Mouse (Mus musculus): ENCODE data around the gene Scamp4. TPM values are rescaled to one million over a fixed set of nuclear protein-coding genes. Genes with fewer than 3 reads are reported as not detected.

Gene Scamp4
- polyA plus RNA-seq (2014; fragmentation: Illumina TruSeq; extraction: RNeasy Lipid Tissue Mini Kit (QIAGEN cat#74804); ENCODE audit: low read depth, low replicate concordance) = 0.44 TPM

DNA sequence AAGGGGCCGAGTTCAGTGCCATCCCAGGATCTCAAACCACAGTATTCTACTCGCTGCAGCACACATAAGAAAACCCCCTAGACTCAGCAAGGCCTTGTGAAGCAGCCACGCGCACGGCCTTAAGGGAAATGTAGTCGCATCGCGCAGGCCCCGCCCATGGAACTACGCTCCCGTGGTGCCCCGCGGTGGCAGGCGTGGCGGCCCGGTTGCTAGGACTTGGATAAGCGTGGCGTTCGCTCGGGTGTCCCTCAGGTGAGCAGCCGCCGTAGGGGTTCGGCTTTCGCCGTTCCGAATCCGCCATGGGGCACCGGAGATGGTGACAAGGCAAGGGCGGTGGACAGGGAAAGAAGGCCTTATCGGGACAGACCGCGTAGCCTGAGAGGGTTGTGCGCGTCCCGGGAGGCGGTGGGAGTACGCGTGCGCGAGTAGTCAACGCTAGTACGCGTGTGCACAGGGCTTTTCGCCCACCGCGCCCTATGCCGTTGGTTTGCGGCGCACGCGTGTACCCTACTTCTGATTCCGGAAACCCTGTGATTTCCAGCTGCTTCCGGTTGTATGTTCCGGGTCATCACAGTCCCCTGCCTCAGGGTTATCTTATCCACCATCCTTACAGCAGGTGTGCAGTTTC is at the start of gene Scamp4, which contains the start of gene Adat3:
Gene Scamp4, plus strand, starts transcription at position 175 of the 628 bp plus-strand sequence.
Gene Adat3, plus strand, starts transcription at position 183 of the 628 bp plus-strand sequence.

DNA sequence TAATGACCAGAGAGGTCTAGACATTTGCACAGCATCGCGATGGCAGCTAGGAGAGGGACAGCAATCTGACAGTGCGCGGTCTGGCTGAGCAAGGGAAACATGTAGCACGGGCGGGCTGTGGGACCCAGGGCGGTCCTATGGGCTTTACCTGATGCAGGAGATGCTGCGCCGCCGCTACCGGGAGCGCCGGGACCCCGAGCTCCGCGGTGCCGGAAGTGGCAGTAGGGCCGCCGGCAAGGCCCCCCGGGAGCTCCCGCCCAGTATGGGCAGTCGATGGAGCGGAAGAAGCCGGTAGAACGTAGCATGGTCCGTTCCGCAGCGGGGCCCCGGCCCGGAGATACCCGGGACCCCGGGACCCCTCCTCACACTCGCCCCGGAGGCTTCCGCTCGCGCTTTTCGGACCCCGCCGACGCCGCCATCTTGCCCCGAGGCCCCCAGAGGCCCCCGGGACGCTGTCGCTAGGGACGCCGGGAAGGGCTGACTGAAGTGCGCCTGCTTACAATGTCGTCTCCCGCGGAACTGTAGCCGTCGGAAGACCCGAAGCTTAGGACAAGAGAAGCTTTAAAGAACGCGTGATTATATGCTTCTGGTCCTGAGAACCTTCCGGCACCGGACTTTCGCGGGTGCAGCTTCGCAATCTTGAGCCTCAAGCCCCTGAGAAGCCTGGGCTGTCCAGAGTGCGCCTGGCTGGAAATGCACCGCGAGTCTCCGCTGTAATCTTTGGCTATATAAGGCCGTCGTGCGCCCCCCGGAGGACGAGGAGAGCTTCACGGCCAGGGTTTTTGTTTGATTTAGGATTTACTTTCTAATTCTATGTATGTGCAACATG is 41.3 kb upstream of the Scamp4 start, which contains the start of gene Rexo1:
Gene Rexo1, minus strand, starts transcription at position 445 of the 829 bp plus-strand sequence.

DNA sequence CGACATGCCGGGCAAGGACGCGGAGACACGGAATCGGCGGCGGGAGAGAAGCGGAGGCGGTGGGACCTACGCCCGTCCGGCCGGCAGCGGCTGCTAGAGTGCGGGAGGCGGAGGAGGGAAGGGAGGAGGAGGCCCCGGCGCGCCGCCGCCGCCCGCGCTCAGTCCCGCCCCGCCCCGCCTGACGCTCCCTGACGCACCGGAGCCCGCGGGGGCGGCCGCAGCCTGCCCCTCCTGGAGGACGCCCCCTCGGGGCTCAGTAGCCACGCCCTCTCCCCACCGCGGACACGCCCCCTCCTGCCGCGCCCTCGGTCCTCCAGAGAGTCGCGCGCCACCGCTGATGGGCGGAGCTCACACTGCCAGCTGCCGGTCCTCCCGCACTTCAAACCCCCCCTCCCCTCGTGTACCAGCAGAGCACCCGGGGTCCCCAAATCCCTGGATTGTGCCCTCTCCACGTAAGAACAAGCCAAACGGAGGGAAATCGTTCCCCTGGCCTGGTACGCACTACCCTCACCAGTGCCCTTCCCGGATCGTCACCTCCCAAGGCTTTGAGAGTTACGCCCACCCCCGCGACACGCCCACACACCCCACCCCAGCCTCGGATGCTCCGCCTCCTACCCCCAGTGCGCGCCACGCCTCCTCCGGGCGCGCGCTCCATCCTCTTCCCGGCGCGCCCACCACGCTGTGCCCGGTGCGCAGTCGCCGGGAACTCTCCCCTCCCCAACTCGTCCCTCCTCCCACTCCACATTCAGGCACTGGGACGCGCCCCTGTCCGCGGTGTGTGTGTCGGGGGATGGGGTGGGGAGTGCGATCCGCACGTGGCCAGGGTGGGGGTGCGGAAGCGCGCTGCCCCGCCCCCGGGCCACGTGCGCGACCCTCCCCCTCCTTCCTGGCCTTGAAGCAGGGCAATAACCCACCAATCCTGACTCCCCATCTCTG is 25.2 kb upstream of the Scamp4 start, which contains the start of gene Klf16:
Gene Klf16, minus strand, starts transcription at position 127 of the 936 bp plus-strand sequence.

GRCm38 (mm10) chr10:80589879-80590854 is 12.5 kb upstream of the Scamp4 start, which contains the start of gene Abhd17a:
Gene Abhd17a, minus strand, starts transcription at chr10:80590341.

GRCm38 (mm10) chr10:80605721-80606120 is 3.0 kb downstream of the Scamp4 start, which contains the start of gene Gm49322:
Gene Gm49322, plus strand, starts transcription at chr10:80606021.

DNA sequence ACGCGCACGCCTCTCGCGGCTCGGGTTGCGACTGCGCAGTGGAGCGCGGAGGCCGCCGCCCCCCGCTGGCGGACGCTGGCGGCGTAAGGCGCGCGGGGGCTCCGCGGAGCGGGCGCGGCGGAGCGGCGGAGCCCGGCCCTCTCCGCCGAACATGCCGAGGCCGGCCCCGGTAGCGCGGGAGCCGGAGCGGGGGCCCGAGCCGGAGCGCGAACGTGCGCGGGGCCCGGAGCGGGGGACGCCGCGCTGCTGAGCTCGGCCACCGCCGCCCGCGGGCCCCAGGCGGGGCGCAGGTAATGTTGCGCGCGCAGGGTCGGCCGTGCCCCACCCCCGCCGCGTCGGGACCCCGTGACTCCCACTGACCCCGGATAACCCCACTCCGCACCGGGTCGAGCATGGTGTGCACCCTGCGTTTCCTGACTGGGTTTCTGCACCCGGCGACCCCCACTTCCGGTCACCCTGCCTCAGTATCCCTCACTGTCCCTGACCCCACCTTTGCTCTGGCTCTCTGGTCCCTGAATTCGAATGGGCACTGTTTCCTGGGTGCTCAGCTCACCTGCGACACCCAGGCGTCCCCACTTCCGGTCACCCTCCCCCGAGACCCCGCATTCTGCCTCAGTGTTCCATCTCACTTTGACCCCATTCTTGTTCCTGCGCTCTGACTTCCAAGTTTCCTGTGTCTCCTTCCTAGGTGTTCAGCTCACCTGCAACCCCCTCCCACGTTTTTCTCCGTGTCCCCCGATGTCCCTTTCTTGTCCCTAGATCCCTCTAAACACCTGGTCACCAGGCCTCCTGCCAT is 20.2 kb downstream of the Scamp4 start, which contains the start of gene Csnk1g2:
Gene Csnk1g2, plus strand, starts transcription at position 178 of the 796 bp plus-strand sequence.

DNA sequence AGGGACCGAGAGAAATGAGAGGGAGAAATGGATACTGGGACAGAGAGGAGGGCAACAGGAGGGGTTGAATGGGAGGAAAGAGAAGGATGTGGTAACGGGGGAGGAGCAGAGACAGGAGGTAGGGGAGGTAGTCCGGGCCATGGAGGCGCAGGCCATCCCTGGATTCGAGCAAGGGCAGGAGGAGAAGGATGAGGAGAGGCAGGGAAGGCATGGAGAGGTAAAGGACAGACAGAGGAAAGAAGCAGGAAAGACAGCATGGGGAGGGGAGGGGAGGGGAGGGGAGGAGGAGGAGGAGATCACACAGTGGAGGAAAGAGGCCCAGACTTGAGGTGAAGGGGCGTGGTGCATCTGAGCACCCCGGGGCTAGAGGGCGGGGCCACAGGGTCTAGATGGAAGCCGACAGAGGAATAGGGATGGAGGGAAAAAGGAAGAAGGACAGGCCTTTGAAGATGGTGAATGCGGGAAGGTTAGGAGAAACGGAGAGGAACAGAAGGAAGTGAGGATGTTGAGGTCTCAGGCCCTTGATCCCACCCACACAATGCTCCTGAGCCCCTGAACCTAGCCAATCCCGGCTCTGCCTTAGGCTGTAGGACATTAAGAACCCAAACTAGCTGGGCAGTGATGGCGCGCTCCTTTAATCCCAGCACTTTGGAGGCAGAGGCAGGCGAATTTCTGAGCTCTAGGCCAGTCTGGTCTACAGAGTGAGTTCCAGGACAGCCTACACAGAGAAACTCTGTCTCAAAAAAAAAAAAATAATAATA is 54.4 kb downstream of the Scamp4 start, which contains the start of gene Btbd2:
Gene Btbd2, minus strand, starts transcription at position 209 of the 761 bp plus-strand sequence.

Other genes with a start within 250 kb of the Scamp4 start
- not detected for gene Plk5, start 246.4 kb upstream of the Scamp4 start, polyA plus RNA-seq (2014; fragmentation: Illumina TruSeq; extraction: RNeasy Lipid Tissue Mini Kit (QIAGEN cat#74804); ENCODE audit: low read depth, low replicate concordance)
- 2.8 TPM for gene Mex3d, start 215.2 kb upstream of the Scamp4 start, polyA plus RNA-seq (2014; fragmentation: Illumina TruSeq; extraction: RNeasy Lipid Tissue Mini Kit (QIAGEN cat#74804); ENCODE audit: low read depth, low replicate concordance)
- gene Mbd3, start 203.3 kb upstream of the Scamp4 start, polyA plus RNA-seq (2014; fragmentation: Illumina TruSeq; extraction: RNeasy Lipid Tissue Mini Kit (QIAGEN cat#74804); ENCODE audit: low read depth, low replicate concordance) = not detected
- gene Uqcr11, start 196.0 kb upstream of the Scamp4 start, polyA plus RNA-seq (2014; fragmentation: Illumina TruSeq; extraction: RNeasy Lipid Tissue Mini Kit (QIAGEN cat#74804); ENCODE audit: low read depth, low replicate concordance) = not detected
- gene Tcf3, start 169.2 kb upstream of the Scamp4 start, polyA plus RNA-seq (2014; fragmentation: Illumina TruSeq; extraction: RNeasy Lipid Tissue Mini Kit (QIAGEN cat#74804); ENCODE audit: low read depth, low replicate concordance) = 1.3 TPM
- gene Onecut3, start 108.0 kb upstream of the Scamp4 start, polyA plus RNA-seq (2014; fragmentation: Illumina TruSeq; extraction: RNeasy Lipid Tissue Mini Kit (QIAGEN cat#74804); ENCODE audit: low read depth, low replicate concordance) = not detected
- gene Atp8b3, start 63.7 kb upstream of the Scamp4 start, polyA plus RNA-seq (2014; fragmentation: Illumina TruSeq; extraction: RNeasy Lipid Tissue Mini Kit (QIAGEN cat#74804); ENCODE audit: low read depth, low replicate concordance) = not detected
- gene Rexo1, start 41.3 kb upstream of the Scamp4 start, polyA plus RNA-seq (2014; fragmentation: Illumina TruSeq; extraction: RNeasy Lipid Tissue Mini Kit (QIAGEN cat#74804); ENCODE audit: low read depth, low replicate concordance) = 0.16 TPM
- gene Klf16, start 25.6 kb upstream of the Scamp4 start, polyA plus RNA-seq (2014; fragmentation: Illumina TruSeq; extraction: RNeasy Lipid Tissue Mini Kit (QIAGEN cat#74804); ENCODE audit: low read depth, low replicate concordance) = 1.5 TPM
- gene Abhd17a, start 12.5 kb upstream of the Scamp4 start, polyA plus RNA-seq (2014; fragmentation: Illumina TruSeq; extraction: RNeasy Lipid Tissue Mini Kit (QIAGEN cat#74804); ENCODE audit: low read depth, low replicate concordance) = 0.53 TPM
- gene Adat3, start within 50 bp of the Scamp4 start, polyA plus RNA-seq (2014; fragmentation: Illumina TruSeq; extraction: RNeasy Lipid Tissue Mini Kit (QIAGEN cat#74804); ENCODE audit: low read depth, low replicate concordance) = not detected
- not detected for gene Gm49322, start 3.1 kb downstream of the Scamp4 start, polyA plus RNA-seq (2014; fragmentation: Illumina TruSeq; extraction: RNeasy Lipid Tissue Mini Kit (QIAGEN cat#74804); ENCODE audit: low read depth, low replicate concordance)
- 0.53 TPM for gene Csnk1g2, start 20.0 kb downstream of the Scamp4 start, polyA plus RNA-seq (2014; fragmentation: Illumina TruSeq; extraction: RNeasy Lipid Tissue Mini Kit (QIAGEN cat#74804); ENCODE audit: low read depth, low replicate concordance)
- gene Btbd2, start 54.2 kb downstream of the Scamp4 start, polyA plus RNA-seq (2014; fragmentation: Illumina TruSeq; extraction: RNeasy Lipid Tissue Mini Kit (QIAGEN cat#74804); ENCODE audit: low read depth, low replicate concordance) = 0.36 TPM
- gene Mknk2, start 75.2 kb downstream of the Scamp4 start, polyA plus RNA-seq (2014; fragmentation: Illumina TruSeq; extraction: RNeasy Lipid Tissue Mini Kit (QIAGEN cat#74804); ENCODE audit: low read depth, low replicate concordance) = 1.8 TPM
- 1.1 TPM for gene Mob3a, start 99.1 kb downstream of the Scamp4 start, polyA plus RNA-seq (2014; fragmentation: Illumina TruSeq; extraction: RNeasy Lipid Tissue Mini Kit (QIAGEN cat#74804); ENCODE audit: low read depth, low replicate concordance)
- gene Izumo4, start 99.3 kb downstream of the Scamp4 start, polyA plus RNA-seq (2014; fragmentation: Illumina TruSeq; extraction: RNeasy Lipid Tissue Mini Kit (QIAGEN cat#74804); ENCODE audit: low read depth, low replicate concordance) = 0.89 TPM
- gene Ap3d1, start 139.4 kb downstream of the Scamp4 start, polyA plus RNA-seq (2014; fragmentation: Illumina TruSeq; extraction: RNeasy Lipid Tissue Mini Kit (QIAGEN cat#74804); ENCODE audit: low read depth, low replicate concordance) = 7.2 TPM
- 1.2 TPM for gene Dot1l, start 152.3 kb downstream of the Scamp4 start, polyA plus RNA-seq (2014; fragmentation: Illumina TruSeq; extraction: RNeasy Lipid Tissue Mini Kit (QIAGEN cat#74804); ENCODE audit: low read depth, low replicate concordance)
- 2.2 TPM for gene Sf3a2, start 195.3 kb downstream of the Scamp4 start, polyA plus RNA-seq (2014; fragmentation: Illumina TruSeq; extraction: RNeasy Lipid Tissue Mini Kit (QIAGEN cat#74804); ENCODE audit: low read depth, low replicate concordance)
- 1.5 TPM for gene Plekhj1, start 195.8 kb downstream of the Scamp4 start, polyA plus RNA-seq (2014; fragmentation: Illumina TruSeq; extraction: RNeasy Lipid Tissue Mini Kit (QIAGEN cat#74804); ENCODE audit: low read depth, low replicate concordance)
- gene Amh, start 202.4 kb downstream of the Scamp4 start, polyA plus RNA-seq (2014; fragmentation: Illumina TruSeq; extraction: RNeasy Lipid Tissue Mini Kit (QIAGEN cat#74804); ENCODE audit: low read depth, low replicate concordance) = not detected
- not detected for gene Jsrp1, start 210.6 kb downstream of the Scamp4 start, polyA plus RNA-seq (2014; fragmentation: Illumina TruSeq; extraction: RNeasy Lipid Tissue Mini Kit (QIAGEN cat#74804); ENCODE audit: low read depth, low replicate concordance)
- 171 TPM for gene Oaz1, start 223.8 kb downstream of the Scamp4 start, polyA plus RNA-seq (2014; fragmentation: Illumina TruSeq; extraction: RNeasy Lipid Tissue Mini Kit (QIAGEN cat#74804); ENCODE audit: low read depth, low replicate concordance)
- not detected for gene Lingo3, start 241.2 kb downstream of the Scamp4 start, polyA plus RNA-seq (2014; fragmentation: Illumina TruSeq; extraction: RNeasy Lipid Tissue Mini Kit (QIAGEN cat#74804); ENCODE audit: low read depth, low replicate concordance)

Data from kidney, adult 10 weeks (tissue).